Mouse (Mus musculus): ENCODE results near the gene Gm13090. TPM values are rescaled to one million over a fixed set of nuclear protein-coding genes. Genes with fewer than 3 reads are reported as not detected.

The Gm13090 gene
- polyA plus RNA-seq, 1 experiment, result not detected

- peaks cover 23% of the 10 kb centered on the region for H3K4me1 ChIP-seq (ENCODE audit: control insufficient read depth)
- H3K27me3 ChIP-seq (ENCODE audit: control insufficient read depth), result no peaks in the 10 kb centered on the region
- TF ChIP-seq GATA1 (IDR thresholded peaks at IDR 0.05; ENCODE audit: low read length), result no peak
- TF ChIP-seq TAL1 (IDR thresholded peaks at IDR 0.05; ENCODE audit: low read length), result no peak
- peaks cover 10% of the 10 kb centered on the region for H3K9me3 ChIP-seq (ENCODE audit: control insufficient read depth, low read length)
- peaks cover 25% of the 10 kb centered on the region for H3K36me3 ChIP-seq (ENCODE audit: control insufficient read depth)
- peak overlapping the region; percentile 100 for H3K4me3 ChIP-seq (replicated peaks)
These were observed 30.7 kb upstream of the Gm13090 start for GRCm38 (mm10) chr4:151058634-151059033.

- TF ChIP-seq TAL1 (IDR thresholded peaks at IDR 0.05; ENCODE audit: low read length), result no peak
- TF ChIP-seq GATA1 (IDR thresholded peaks at IDR 0.05; ENCODE audit: low read length), result no peak
- no peak overlapping the region for H3K4me3 ChIP-seq (replicated peaks)
- peaks cover 20% of the 10 kb centered on the region for H3K4me1 ChIP-seq (ENCODE audit: control insufficient read depth)
- no peaks in the 10 kb centered on the region for H3K27me3 ChIP-seq (ENCODE audit: control insufficient read depth)
- H3K36me3 ChIP-seq (ENCODE audit: control insufficient read depth), result peaks cover 17% of the 10 kb centered on the region
- peaks cover 10% of the 10 kb centered on the region for H3K9me3 ChIP-seq (ENCODE audit: control insufficient read depth, low read length)
These were observed 29.8 kb upstream of the Gm13090 start for GRCm38 (mm10) chr4:151059566-151059965.

DNA sequence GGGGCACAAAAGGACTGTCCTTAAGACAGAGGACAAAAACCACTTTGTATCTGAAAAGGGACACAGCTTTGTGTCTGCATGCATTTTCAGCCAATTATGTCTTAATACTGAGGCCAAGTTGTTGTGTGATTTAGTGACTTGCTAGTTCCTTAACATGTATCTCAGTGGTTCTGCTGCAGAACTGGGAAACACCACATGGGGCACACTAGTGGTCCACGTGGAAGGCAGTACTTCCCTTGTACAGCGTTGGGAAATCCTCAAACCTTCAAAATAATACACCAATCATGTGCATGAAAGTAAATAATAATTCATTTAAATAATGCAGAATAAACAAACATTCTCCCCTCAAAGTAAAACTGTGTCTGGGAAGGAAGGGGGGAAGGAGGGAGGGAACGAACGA lies 20.6 kb upstream of the Gm13090 start:
- TF ChIP-seq GATA1 (IDR thresholded peaks at IDR 0.05; ENCODE audit: low read length), result no peak
- TF ChIP-seq TAL1 (IDR thresholded peaks at IDR 0.05; ENCODE audit: low read length), result no peak
- Histone ChIP-seq H3K4me3 (replicated peaks) (no peak overlapping the region), H3K9me3 (ENCODE audit: control insufficient read depth, low read length) (no peaks in the 10 kb centered on the region), H3K36me3 (ENCODE audit: control insufficient read depth) (no peaks in the 10 kb centered on the region), H3K4me1 (ENCODE audit: control insufficient read depth) (no peaks in the 10 kb centered on the region), H3K27me3 (ENCODE audit: control insufficient read depth) (no peaks in the 10 kb centered on the region)

GRCm38 (mm10) chr4:151070962-151071361 lies 18.4 kb upstream of the Gm13090 start:
- H3K9me3 ChIP-seq (ENCODE audit: control insufficient read depth, low read length), result no peaks in the 10 kb centered on the region
- no peaks in the 10 kb centered on the region for H3K4me1 ChIP-seq (ENCODE audit: control insufficient read depth)
- TF ChIP-seq TAL1 (IDR thresholded peaks at IDR 0.05; ENCODE audit: low read length) (no peak), GATA1 (IDR thresholded peaks at IDR 0.05; ENCODE audit: low read length) (no peak)
- H3K4me3 ChIP-seq (replicated peaks), result no peak overlapping the region
- H3K27me3 ChIP-seq (ENCODE audit: control insufficient read depth), result no peaks in the 10 kb centered on the region
- no peaks in the 10 kb centered on the region for H3K36me3 ChIP-seq (ENCODE audit: control insufficient read depth)

DNA sequence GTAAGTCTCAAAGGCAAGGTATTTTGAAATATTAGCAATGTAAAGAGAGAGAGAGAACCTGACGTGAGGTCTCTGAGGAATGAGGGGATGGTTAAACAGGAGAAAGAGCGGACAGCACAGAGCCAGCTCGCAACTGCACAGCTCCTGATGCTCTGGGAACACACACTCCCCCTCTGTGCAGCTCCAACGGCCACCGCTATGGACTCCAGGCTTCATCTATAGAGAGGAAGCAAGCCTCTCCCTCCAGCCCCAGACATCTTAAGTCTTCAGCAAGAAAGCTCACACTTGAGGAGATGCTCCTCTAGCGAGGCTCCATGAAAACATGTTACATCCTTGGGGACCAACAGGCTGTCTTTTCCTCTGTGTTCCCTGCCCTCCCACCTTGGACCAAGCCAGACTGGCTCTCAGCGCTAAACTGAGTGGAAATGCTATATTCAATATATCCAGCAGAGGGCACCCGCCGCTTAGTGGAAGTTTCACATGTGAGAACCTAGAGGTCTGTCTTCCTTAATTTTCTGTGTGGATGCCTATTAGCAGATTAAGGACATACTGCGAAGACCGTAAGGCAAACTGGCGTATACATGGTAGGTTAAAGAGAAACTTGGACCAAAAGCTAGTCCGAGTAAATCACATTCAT lies 16.1 kb upstream of the Gm13090 start:
- no peak for TF ChIP-seq GATA1 (IDR thresholded peaks at IDR 0.05; ENCODE audit: low read length)
- TF ChIP-seq TAL1 (IDR thresholded peaks at IDR 0.05; ENCODE audit: low read length), result no peak
- no peaks in the 10 kb centered on the region for H3K36me3 ChIP-seq (ENCODE audit: control insufficient read depth)
- H3K4me3 ChIP-seq (replicated peaks), result no peak overlapping the region
- no peaks in the 10 kb centered on the region for H3K4me1 ChIP-seq (ENCODE audit: control insufficient read depth)
- no peaks in the 10 kb centered on the region for H3K9me3 ChIP-seq (ENCODE audit: control insufficient read depth, low read length)
- no peaks in the 10 kb centered on the region for H3K27me3 ChIP-seq (ENCODE audit: control insufficient read depth)

- no peaks in the 10 kb centered on the region for H3K36me3 ChIP-seq (ENCODE audit: control insufficient read depth)
- no peak for TF ChIP-seq TAL1 (IDR thresholded peaks at IDR 0.05; ENCODE audit: low read length)
- TF ChIP-seq GATA1 (IDR thresholded peaks at IDR 0.05; ENCODE audit: low read length), result no peak
- H3K9me3 ChIP-seq (ENCODE audit: control insufficient read depth, low read length), result no peaks in the 10 kb centered on the region
- no peaks in the 10 kb centered on the region for H3K27me3 ChIP-seq (ENCODE audit: control insufficient read depth)
- H3K4me1 ChIP-seq (ENCODE audit: control insufficient read depth), result no peaks in the 10 kb centered on the region
- no peak overlapping the region for H3K4me3 ChIP-seq (replicated peaks)
These were observed 14.6 kb upstream of the Gm13090 start for GRCm38 (mm10) chr4:151074817-151075216.

GRCm38 (mm10) chr4:151081355-151081754 lies 8.0 kb upstream of the Gm13090 start:
- H3K36me3 ChIP-seq (ENCODE audit: control insufficient read depth), result no peaks in the 10 kb centered on the region
- no peaks in the 10 kb centered on the region for H3K9me3 ChIP-seq (ENCODE audit: control insufficient read depth, low read length)
- TF ChIP-seq GATA1 (IDR thresholded peaks at IDR 0.05; ENCODE audit: low read length) (no peak), TAL1 (IDR thresholded peaks at IDR 0.05; ENCODE audit: low read length) (no peak)
- no peak overlapping the region for H3K4me3 ChIP-seq (replicated peaks)
- H3K27me3 ChIP-seq (ENCODE audit: control insufficient read depth), result no peaks in the 10 kb centered on the region
- H3K4me1 ChIP-seq (ENCODE audit: control insufficient read depth), result no peaks in the 10 kb centered on the region

DNA sequence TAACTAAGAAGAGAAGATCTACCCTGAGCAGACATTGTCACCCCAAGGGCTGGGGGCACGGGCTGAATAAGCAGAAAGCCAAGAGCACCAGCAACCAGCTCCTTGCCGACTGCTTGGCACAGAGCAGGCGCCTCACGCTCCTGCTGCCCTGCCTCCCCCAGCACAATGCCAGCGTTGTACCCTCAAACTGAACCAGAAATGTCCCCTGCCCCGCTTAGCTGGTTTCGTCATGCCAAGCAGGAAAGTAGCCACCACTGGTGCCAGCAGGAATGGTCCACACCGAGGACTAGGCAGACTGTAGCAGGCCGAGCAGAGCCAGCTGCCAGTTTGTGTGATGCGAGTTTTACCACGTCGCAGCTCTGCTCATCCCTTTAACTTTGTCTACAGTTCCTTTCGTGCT lies 7.4 kb upstream of the Gm13090 start:
- no peaks in the 10 kb centered on the region for H3K9me3 ChIP-seq (ENCODE audit: control insufficient read depth, low read length)
- no peaks in the 10 kb centered on the region for H3K4me1 ChIP-seq (ENCODE audit: control insufficient read depth)
- no peaks in the 10 kb centered on the region for H3K36me3 ChIP-seq (ENCODE audit: control insufficient read depth)
- no peak for TF ChIP-seq TAL1 (IDR thresholded peaks at IDR 0.05; ENCODE audit: low read length)
- TF ChIP-seq GATA1 (IDR thresholded peaks at IDR 0.05; ENCODE audit: low read length), result no peak
- H3K27me3 ChIP-seq (ENCODE audit: control insufficient read depth), result no peaks in the 10 kb centered on the region
- no peak overlapping the region for H3K4me3 ChIP-seq (replicated peaks)

GRCm38 (mm10) chr4:151083027-151083426 lies 6.3 kb upstream of the Gm13090 start:
- TF ChIP-seq TAL1 (IDR thresholded peaks at IDR 0.05; ENCODE audit: low read length), result no peak
- no peak for TF ChIP-seq GATA1 (IDR thresholded peaks at IDR 0.05; ENCODE audit: low read length)
- Histone ChIP-seq H3K4me1 (ENCODE audit: control insufficient read depth) (no peaks in the 10 kb centered on the region), H3K9me3 (ENCODE audit: control insufficient read depth, low read length) (no peaks in the 10 kb centered on the region), H3K27me3 (ENCODE audit: control insufficient read depth) (no peaks in the 10 kb centered on the region), H3K36me3 (ENCODE audit: control insufficient read depth) (no peaks in the 10 kb centered on the region), H3K4me3 (replicated peaks) (no peak overlapping the region)

DNA sequence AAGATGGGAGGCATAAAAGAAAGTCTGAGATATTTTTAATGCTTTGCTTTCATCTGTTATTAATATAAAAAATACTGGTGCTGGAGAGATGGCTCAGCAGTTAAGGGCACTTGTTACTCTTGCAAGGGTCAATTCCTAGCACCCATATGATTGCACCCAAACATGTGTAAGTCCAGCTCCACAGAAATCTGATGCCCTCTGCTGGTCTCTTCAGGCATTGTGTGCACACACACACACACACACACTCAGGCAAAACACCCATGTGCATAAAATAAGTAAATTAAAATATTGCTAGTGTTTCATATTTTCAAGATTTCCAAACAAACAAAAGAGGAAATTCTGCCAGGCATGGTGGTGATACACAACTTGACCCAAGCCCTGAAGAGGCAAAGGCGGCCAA lies 2.0 kb upstream of the Gm13090 start:
- Histone ChIP-seq H3K9me3 (ENCODE audit: control insufficient read depth, low read length) (no peaks in the 10 kb centered on the region), H3K4me3 (replicated peaks) (no peak overlapping the region), H3K36me3 (ENCODE audit: control insufficient read depth) (no peaks in the 10 kb centered on the region), H3K27me3 (ENCODE audit: control insufficient read depth) (no peaks in the 10 kb centered on the region), H3K4me1 (ENCODE audit: control insufficient read depth) (no peaks in the 10 kb centered on the region)
- no peak for TF ChIP-seq GATA1 (IDR thresholded peaks at IDR 0.05; ENCODE audit: low read length)
- TF ChIP-seq TAL1 (IDR thresholded peaks at IDR 0.05; ENCODE audit: low read length), result no peak

Measured in erythroblast, embryonic 14.5 days (primary cell).